Mouse (Mus musculus) embryonic facial prominence, embryonic 15.5 days (tissue): ENCODE measurements at regions not wholly inside any gene's neighbourhood (a gene's known extent, or its start where the extent isn't known, plus 50 kb on each side); places are given as distances from the start of the nearest gene placed in this dataset.
"Not testable (repeated sequence)": the region's sequence is repeated elsewhere in the genome, so short reads cannot be mapped to it uniquely, and the experiment has no call there.

Experiments used
- ATAC-seq: fragments of 200-750 bp; cut with Nextera tagmentation; 2 replicates; pipeline ENCODE4 v1.8.0; 2017; ENCODE audit warnings: low read depth, moderate TSS enrichment; ENCODE audit not compliant: insufficient number of reproducible peaks, low FRiP score, low TSS enrichment
- H3K27ac ChIP-seq: fragments of 300-500 bp; sonication (generic); replicated peaks from 2 replicates; pipeline ENCODE4 v1.5.1; 2015; ENCODE audit warnings: mild to moderate bottlenecking, inconsistent platforms
- H3K27me3 ChIP-seq: fragments of 300-500 bp; sonication (generic); 2 replicates; pipeline ENCODE4 v1.6.1; 2015; ENCODE audit warnings: inconsistent platforms
- H3K36me3 ChIP-seq: fragments of 300-500 bp; sonication (generic); 2 replicates; pipeline ENCODE4 v1.6.1; 2015; ENCODE audit warnings: mild to moderate bottlenecking, inconsistent platforms
- H3K4me1 ChIP-seq: fragments of 300-500 bp; sonication (generic); 2 replicates; pipeline ENCODE4 v1.6.1; 2015; ENCODE audit warnings: inconsistent platforms
- H3K4me2 ChIP-seq: fragments of 300-500 bp; sonication (generic); replicated peaks from 2 replicates; pipeline ENCODE4 v1.6.1; 2015; ENCODE audit warnings: mild to moderate bottlenecking, inconsistent platforms
- H3K4me3 ChIP-seq: fragments of 300-500 bp; sonication (generic); replicated peaks from 2 replicates; pipeline ENCODE4 v1.5.1; 2015; ENCODE audit warnings: mild to moderate bottlenecking, inconsistent platforms
- H3K9ac ChIP-seq: fragments of 300-500 bp; sonication (generic); 2 replicates; pipeline ENCODE4 v1.6.1; 2015; ENCODE audit warnings: inconsistent platforms
- H3K9me3 ChIP-seq: fragments of 300-500 bp; sonication (generic); replicated peaks from 2 replicates; pipeline ENCODE4 v1.6.1; 2016; ENCODE audit warnings: inconsistent platforms
- WGBS: fragments of 180-500 bp; shearing (Covaris S2); methylation state at CpG from one replicate; pipeline ENCODE4 v1.1.7; 2015; 5-methylcytosine and 5-hydroxymethylcytosine counted together

DNA sequence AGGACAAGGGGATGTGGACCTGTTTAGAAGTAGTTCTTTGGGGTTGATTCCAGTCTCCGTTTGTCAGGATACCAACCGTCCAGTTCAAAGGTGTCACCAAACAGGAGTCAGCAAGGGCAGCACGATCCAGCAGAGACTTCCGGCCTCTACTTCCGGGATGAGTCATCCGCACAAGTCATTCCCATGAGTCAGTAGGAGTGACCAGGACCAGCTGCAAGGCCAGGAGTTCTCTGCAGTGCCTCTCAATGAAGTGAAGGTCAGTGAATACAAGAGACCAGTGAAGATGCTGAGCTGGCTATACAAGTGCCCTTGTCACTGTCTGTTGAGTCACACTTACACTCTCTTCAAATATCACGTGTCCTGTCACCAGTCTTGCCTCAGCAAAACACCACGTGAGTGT lies 272.8 kb upstream of the Cntnap4 start:
- Histone ChIP-seq H3K27ac (no peak overlapping the region), H3K4me3 (no peak overlapping the region), H3K27me3 (no peaks in the 10 kb centered on the region), H3K9me3 (no peaks in the 10 kb centered on the region), H3K36me3 (no peaks in the 10 kb centered on the region), H3K4me2 (no peak overlapping the region), H3K9ac (no peak overlapping the region), H3K4me1 (no peaks in the 10 kb centered on the region)
- WGBS, result 81% methylated on average over 8 of the region's 8 CpGs
- ATAC-seq, result no peak

DNA sequence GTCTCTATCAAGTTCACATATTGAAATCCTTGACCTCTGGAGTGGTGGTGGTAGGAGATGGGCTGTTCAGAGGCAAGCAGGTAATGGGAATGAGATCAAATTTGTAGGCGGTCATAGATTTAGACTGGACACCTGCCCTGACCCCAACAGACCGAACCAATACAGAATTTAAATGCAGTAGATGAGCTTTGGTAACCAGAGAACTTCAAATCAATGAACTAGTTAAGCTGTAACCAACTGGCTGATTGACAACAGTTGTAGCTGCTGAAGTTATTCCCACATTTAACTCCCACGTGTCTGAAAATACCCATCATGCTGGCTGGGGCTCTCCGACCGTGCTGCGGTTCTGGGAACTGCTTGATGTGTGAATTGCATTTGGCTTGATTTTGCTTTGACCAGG lies 268.5 kb upstream of the Gm6793 start:
- H3K9me3 ChIP-seq, result no peaks in the 10 kb centered on the region
- H3K4me2 ChIP-seq, result no peak overlapping the region
- no peaks in the 10 kb centered on the region for H3K36me3 ChIP-seq
- no peaks in the 10 kb centered on the region for H3K4me1 ChIP-seq
- WGBS, result 76% methylated on average over 6 of the region's 6 CpGs
- H3K4me3 ChIP-seq, result no peak overlapping the region
- H3K27ac ChIP-seq, result no peak overlapping the region
- H3K27me3 ChIP-seq, result no peaks in the 10 kb centered on the region
- H3K9ac ChIP-seq, result no peak overlapping the region
- ATAC-seq, result no peak

DNA sequence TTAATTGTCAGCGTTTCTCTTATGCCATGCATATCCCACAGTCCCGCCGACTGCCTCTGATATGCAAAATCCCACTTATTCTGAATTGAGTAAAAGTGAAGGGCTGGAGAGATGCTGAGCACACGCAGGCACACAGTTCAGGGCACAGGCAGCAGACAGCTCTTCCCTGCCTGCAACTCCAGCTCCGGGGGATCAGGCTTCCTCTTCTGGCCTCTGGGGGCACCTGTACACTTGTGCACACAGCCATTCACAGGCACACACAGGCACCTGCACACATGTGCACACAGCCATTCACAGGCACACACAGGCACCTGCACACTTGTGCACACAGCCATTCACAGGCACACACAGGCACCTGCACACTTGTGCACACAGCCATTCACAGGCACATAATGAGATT lies 254.8 kb upstream of the Gm6793 start:
- Histone ChIP-seq H3K36me3 (no peaks in the 10 kb centered on the region), H3K4me2 (no peak overlapping the region), H3K9ac (no peak overlapping the region), H3K9me3 (no peaks in the 10 kb centered on the region), H3K4me3 (no peak overlapping the region), H3K4me1 (no peaks in the 10 kb centered on the region), H3K27ac (no peak overlapping the region), H3K27me3 (no peaks in the 10 kb centered on the region)
- WGBS, result 61% methylated on average over 5 of the region's 5 CpGs
- ATAC-seq, result no peak

DNA sequence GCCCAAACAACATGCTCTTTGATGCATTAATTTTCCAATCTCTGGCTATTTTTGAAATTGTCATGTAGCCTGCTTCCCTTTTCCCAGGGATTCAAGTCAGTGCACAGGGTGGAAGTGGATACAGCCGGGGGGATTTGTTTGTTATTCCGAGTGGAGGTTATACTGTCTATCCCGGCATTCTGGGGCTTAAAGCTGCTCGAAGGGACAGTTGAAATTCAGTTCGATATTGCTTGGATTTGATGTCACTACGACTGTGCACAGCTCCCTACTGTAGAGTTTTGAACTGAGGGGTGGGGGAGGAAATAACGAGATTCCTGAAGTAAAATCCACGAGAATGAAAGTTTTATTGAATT lies 254.4 kb upstream of the Gm6793 start:
- Histone ChIP-seq H3K4me2 (no peak overlapping the region), H3K9me3 (no peaks in the 10 kb centered on the region), H3K36me3 (no peaks in the 10 kb centered on the region), H3K4me1 (no peaks in the 10 kb centered on the region), H3K27me3 (no peaks in the 10 kb centered on the region), H3K4me3 (no peak overlapping the region), H3K27ac (no peak overlapping the region), H3K9ac (no peak overlapping the region)
- no peak for ATAC-seq
- 62% methylated on average over 8 of the region's 8 CpGs for WGBS

DNA sequence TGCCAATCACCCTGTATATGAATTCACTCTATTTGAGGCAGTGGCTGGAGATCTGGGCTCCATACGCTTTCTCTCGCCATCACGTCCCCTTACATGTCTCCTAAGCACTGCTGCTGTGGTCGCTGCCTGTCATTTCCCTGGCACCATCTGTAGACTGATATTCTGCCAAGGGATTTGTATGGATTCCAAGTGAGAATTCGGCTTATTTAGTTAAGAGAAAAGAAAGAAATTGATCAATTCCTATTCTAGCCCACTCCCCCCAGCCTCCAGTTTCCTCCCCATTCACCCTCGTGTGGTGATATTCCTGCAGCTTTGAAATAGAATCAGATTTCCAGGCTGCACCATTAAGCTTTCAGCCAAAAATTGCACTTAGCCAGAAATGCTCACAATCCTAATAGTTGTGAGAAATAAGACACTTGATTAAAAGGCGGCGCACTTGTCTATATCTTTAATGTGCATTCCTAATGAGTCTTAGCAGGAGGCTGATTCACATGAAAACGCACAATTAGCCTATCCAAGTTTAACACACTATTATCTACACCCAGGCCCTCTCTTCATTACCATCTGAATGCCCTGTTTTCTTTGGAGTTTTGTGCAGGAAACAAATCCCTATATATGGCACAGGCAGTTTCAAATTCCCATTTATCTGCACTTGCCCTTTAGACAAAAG lies 253.8 kb upstream of the Gm6793 start:
- no peak overlapping the region for H3K27ac ChIP-seq
- H3K4me2 ChIP-seq, result no peak overlapping the region
- H3K27me3 ChIP-seq, result no peaks in the 10 kb centered on the region
- no peaks in the 10 kb centered on the region for H3K36me3 ChIP-seq
- no peaks in the 10 kb centered on the region for H3K4me1 ChIP-seq
- no peaks in the 10 kb centered on the region for H3K9me3 ChIP-seq
- H3K9ac ChIP-seq, result no peak overlapping the region
- no peak overlapping the region for H3K4me3 ChIP-seq
- no peak for ATAC-seq
- WGBS, result 57% methylated on average over 9 of the region's 9 CpGs

DNA sequence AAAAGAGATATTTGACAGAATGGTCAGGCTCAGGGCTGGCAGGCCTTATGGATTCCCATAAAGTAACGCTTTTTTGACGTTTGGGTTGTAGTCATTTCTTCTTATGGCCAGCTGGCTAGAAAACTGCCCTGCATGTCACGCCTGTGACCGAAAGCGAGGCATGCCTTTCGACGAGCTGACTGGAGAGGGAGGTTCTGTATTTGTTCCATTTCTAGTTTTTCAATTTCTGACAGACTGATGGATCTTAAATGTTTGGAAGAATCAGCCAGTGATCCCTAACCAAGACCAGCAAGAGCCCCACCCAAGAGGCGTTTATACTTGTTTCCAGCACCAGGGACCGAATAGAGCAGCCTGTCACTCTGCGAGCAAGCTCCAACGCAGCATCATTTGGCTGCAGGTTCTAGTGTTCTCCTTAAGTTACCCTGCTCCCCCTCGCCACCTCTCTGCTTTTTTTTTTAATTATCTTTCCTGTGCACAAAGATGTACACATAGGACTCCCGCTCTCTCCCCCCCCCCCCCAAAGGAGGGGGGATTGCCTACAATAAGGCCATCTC lies 243.2 kb upstream of the Gm6793 start:
- H3K4me2 ChIP-seq, result peak overlapping the region; percentile 27
- ATAC-seq, result no peak
- no peaks in the 10 kb centered on the region for H3K4me1 ChIP-seq
- H3K4me3 ChIP-seq, result peak overlapping the region; percentile 3
- H3K36me3 ChIP-seq, result no peaks in the 10 kb centered on the region
- H3K9ac ChIP-seq, result no peak overlapping the region
- H3K27me3 ChIP-seq, result no peaks in the 10 kb centered on the region
- 32% methylated on average over 12 of the region's 13 CpGs for WGBS
- no peak overlapping the region for H3K27ac ChIP-seq
- no peaks in the 10 kb centered on the region for H3K9me3 ChIP-seq

DNA sequence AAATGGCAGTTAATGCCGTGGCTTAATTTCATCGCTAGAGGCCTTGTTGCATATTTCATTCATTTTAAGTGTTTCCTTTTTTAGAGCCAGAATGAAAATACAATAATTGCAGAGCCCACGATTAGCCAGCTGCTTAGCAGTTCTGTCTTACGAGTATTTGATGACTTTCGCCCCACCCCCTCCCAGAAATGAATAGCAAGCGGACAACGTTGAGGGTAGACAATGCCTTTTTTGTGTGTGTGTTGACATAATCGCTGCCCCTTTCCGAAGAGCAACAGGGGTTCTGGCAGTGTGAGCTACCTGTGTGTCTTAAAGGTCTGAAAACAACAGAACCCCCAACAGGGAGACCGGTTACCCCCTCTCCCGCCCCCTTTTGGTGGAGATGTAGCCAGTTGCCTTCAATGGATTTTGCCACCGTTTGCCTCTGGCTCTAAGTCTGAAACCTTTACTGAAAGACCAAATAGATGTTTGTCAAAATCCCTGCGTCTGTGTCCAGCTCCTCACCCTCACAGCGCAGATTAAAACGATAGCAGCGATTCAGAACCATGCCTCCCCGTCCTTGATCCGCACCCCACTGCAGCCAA lies 242.6 kb upstream of the Gm6793 start:
- H3K27ac ChIP-seq, result no peak overlapping the region
- H3K9me3 ChIP-seq, result no peaks in the 10 kb centered on the region
- no peaks in the 10 kb centered on the region for H3K27me3 ChIP-seq
- no peaks in the 10 kb centered on the region for H3K4me1 ChIP-seq
- H3K9ac ChIP-seq, result no peak overlapping the region
- peak overlapping the region; percentile 3 for H3K4me3 ChIP-seq
- no peaks in the 10 kb centered on the region for H3K36me3 ChIP-seq
- no peak for ATAC-seq
- H3K4me2 ChIP-seq, result peak overlapping the region; percentile 27
- WGBS, result 9% methylated on average over 18 of the region's 18 CpGs

DNA sequence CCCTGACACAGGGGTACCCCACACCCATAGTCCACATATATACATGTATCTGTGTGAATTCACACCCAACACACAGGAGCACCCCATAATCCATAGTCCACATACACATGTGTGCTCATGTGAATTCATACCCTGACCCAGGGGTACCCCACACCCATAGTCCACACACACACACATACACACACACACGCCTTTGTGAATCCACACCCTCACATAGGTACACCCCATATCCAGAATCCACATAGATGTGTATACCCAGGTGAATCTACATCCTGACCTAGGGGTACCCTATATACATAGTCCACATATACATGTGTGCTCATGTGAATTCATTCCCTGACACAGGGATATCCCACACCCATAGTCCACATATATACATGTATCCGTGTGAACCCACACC lies 231.8 kb upstream of the Gm6793 start:
- H3K9ac ChIP-seq, H3K4me2 ChIP-seq, H3K4me3 ChIP-seq, H3K9me3 ChIP-seq, H3K27me3 ChIP-seq, H3K4me1 ChIP-seq, H3K36me3 ChIP-seq, H3K27ac ChIP-seq: not testable (repeated sequence)
- peak; percentile 57; the same call in 1 of the 2 replicates for ATAC-seq
- WGBS, result 89% methylated on average over 2 of the region's 2 CpGs

DNA sequence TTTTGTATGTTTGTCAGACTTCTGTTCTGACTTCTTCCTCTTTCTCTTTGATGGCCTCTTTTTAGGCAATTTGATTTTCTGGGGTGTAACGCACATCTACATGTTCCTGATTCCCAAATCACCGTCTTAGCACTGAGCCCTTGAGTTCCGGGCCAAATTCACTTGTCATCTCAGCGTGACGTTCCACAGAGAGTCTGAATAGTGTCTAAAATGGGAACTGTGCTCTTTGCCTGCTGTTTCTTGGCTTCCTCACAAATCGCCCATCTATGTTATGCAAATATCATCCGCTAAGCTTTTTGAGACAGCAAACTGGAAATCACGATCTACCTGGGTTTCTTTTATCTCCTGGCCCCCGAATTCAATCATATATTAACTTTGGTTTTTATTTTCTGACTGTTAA lies 223.8 kb upstream of the Gm6793 start:
- H3K4me1 ChIP-seq, result no peaks in the 10 kb centered on the region
- no peak overlapping the region for H3K9ac ChIP-seq
- no peak overlapping the region for H3K4me3 ChIP-seq
- no peak overlapping the region for H3K27ac ChIP-seq
- no peaks in the 10 kb centered on the region for H3K36me3 ChIP-seq
- H3K4me2 ChIP-seq, result no peak overlapping the region
- no peaks in the 10 kb centered on the region for H3K9me3 ChIP-seq
- H3K27me3 ChIP-seq, result no peaks in the 10 kb centered on the region
- ATAC-seq, result no peak
- WGBS, result 73% methylated on average over 9 of the region's 9 CpGs

DNA sequence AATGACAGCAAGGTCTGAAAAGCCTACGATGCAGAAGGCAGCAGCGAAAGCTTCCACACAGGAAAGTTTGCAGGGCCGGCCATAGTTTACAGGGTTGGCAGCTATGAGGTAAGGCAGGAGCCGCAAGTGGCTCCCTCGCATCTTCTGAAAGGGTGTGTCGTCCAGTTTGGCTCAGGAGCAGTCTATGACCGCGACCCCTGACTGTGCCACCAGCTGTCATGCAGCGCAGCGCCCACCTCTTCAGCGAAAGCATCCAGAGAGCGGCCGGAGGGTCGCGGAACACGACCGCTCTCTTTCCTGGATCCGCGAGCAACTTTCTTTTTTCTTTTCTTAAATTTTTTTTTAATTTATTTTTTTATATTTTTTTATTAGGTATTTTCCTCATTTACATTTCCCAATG lies 221.9 kb upstream of the Gm6793 start:
- H3K9ac ChIP-seq, H3K27me3 ChIP-seq, H3K27ac ChIP-seq, H3K36me3 ChIP-seq, H3K4me1 ChIP-seq, ATAC-seq, H3K9me3 ChIP-seq, H3K4me2 ChIP-seq, H3K4me3 ChIP-seq: not testable (repeated sequence)
- 90% methylated on average over 19 of the region's 19 CpGs for WGBS

DNA sequence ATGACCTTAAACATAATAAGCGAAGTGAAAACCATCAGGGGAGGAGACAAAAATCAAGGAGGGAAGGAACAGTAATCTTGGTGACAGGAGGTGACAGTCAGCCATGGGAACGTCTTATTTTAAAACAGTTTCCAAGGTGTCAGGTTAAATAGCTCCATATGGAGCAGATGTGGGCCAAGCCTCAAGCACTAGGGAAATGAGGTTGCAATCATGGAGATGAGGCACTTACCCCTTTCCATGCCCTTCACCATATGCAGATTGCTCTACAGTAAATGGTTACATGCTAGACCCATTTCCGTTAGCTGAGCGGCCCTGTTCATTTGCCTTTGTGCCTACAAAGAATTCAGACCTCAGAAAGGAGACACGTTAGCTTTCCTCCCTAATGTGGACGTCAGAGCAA lies 204.8 kb upstream of the Gm6793 start:
- H3K27me3 ChIP-seq, result no peaks in the 10 kb centered on the region
- H3K4me1 ChIP-seq, result no peaks in the 10 kb centered on the region
- ATAC-seq, result no peak
- H3K9ac ChIP-seq, result no peak overlapping the region
- WGBS, result 58% methylated on average over 6 of the region's 6 CpGs
- no peak overlapping the region for H3K27ac ChIP-seq
- H3K4me3 ChIP-seq, result no peak overlapping the region
- H3K36me3 ChIP-seq, result no peaks in the 10 kb centered on the region
- no peaks in the 10 kb centered on the region for H3K9me3 ChIP-seq
- H3K4me2 ChIP-seq, result no peak overlapping the region

DNA sequence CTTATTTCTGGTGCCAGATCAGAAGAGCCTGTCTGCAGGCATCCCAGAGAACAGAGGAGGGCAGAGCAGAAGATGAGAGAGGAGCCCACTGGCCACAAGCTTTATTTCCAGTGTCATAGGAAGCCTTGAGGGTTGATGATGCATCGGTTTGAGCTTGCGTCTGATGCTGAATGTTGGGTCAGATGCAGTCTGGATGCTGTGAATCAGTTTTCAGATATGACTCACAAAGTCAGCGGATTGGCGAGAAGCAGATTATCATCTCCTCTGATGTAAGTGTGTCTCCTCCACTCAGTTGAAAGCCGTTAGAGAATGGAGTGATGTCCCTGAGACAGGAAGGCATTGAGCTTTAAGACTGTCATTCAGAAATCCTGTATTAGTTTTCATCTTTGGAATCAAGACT lies 197.3 kb upstream of the Gm6793 start:
- H3K4me2 ChIP-seq, result no peak overlapping the region
- H3K4me3 ChIP-seq, result no peak overlapping the region
- no peak for ATAC-seq
- H3K9ac ChIP-seq, result no peak overlapping the region
- no peaks in the 10 kb centered on the region for H3K9me3 ChIP-seq
- no peak overlapping the region for H3K27ac ChIP-seq
- no peaks in the 10 kb centered on the region for H3K36me3 ChIP-seq
- H3K27me3 ChIP-seq, result no peaks in the 10 kb centered on the region
- no peaks in the 10 kb centered on the region for H3K4me1 ChIP-seq
- WGBS, result 85% methylated on average over 5 of the region's 5 CpGs
